Mouse (Mus musculus): ENCODE data around the gene Krt5. TPM values are rescaled to one million over a fixed set of nuclear protein-coding genes. Genes with fewer than 3 reads are reported as not detected.

Gene Krt5
- not detected in 2 replicates for polyA plus RNA-seq (2014; fragmentation: Nextera tagmentation; extraction: Ambion mirVana)

DNA sequence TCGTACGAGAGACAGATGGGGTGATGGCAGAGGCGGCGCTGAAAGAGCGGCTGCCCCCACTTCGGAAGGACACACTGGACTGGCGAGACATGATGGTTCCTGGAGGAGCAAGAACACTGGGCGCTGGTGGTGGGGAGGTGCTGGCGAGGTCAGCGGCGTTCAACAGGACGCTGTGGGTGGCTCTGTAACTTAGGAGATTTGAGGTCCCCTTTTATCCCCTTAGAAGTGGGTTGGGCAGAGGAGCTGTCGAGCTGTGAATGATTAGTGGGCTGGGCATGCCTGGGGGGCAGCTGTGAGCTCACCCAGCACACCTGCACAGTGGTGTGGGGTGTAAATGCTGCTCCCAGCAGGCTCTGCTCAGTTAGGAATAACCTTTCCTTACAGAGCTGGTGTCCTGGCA is at the start of gene Krt5:
TSS of gene Krt5 (minus strand) at position 179 of the 400 bp plus-strand sequence.
- no peak within 1 kb of the TSS for H3K27ac ChIP-seq (replicated peaks in 1 of 2; ENCODE audit: control insufficient read depth in 1 of 2, insufficient read depth in 1 of 2, low read depth in 2 of 2, low read length in 2 of 2)
- ATAC-seq (ENCODE audit: insufficient number of reproducible peaks, insufficient read depth, low FRiP score, low read depth), result no peak
- no peaks in the 10 kb centered on the region for H3K4me1 ChIP-seq (ENCODE audit: control insufficient read depth in 2 of 2, insufficient read depth in 2 of 2, low read length in 2 of 2)
- H3K9ac ChIP-seq (ENCODE audit: low read length), result no peak within 1 kb of the TSS
- H3K27me3 ChIP-seq (ENCODE audit: control insufficient read depth, insufficient read depth, low read length), result 0 out of 2 replicates have a peak, but pooled peaks cover 9% of the 10 kb centered on the region
- H3K4me2 ChIP-seq (ENCODE audit: low read length), result no peak within 1 kb of the TSS
- H3K4me3 ChIP-seq (ENCODE audit: control insufficient read depth in 1 of 2, insufficient read depth in 1 of 2, low read depth in 1 of 2, low read length in 2 of 2), result no peak within 1 kb of the TSS
- no peaks in the 10 kb centered on the region for H3K36me3 ChIP-seq (ENCODE audit: control insufficient read depth, insufficient read depth, low read length)
- no peaks in the 10 kb centered on the region for H3K9me3 ChIP-seq (ENCODE audit: control insufficient read depth, low read length)
- 62% methylated on average over 13 of the region's 13 CpGs for WGBS

DNA sequence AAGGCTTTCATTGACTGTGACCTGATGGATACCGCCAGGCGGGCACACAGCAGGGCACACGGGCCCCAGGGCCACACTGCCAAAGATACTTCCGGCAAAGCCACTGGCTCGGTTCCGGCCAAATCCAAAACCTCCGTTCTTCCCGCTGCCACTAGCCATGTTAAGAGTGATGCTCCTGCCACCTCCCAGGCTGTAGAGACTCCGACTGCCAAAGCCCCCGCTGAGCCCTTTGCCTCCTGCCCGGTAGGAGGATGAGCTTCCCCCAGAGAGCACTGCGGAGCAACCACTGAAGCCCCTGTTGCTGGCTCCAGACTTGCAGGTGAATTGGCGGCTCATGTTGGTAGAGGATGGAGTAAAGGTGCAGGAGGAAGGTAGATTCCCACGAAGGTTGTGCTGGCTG is 30.0 kb upstream of the Krt5 start, which contains the start of gene Krt71:
TSS of gene Krt71 (minus strand) at position 399 of the 400 bp plus-strand sequence.
- Histone ChIP-seq H3K9me3 (ENCODE audit: control insufficient read depth, low read length) (no peaks in the 10 kb centered on the region), H3K4me2 (ENCODE audit: low read length) (no peak within 1 kb of the TSS), H3K27ac (replicated peaks in 1 of 2; ENCODE audit: control insufficient read depth in 1 of 2, insufficient read depth in 1 of 2, low read depth in 2 of 2, low read length in 2 of 2) (no peak within 1 kb of the TSS), H3K36me3 (ENCODE audit: control insufficient read depth, insufficient read depth, low read length) (no peaks in the 10 kb centered on the region), H3K27me3 (ENCODE audit: control insufficient read depth, insufficient read depth, low read length) (peaks cover 20% of the 10 kb centered on the region), H3K4me3 (ENCODE audit: control insufficient read depth in 1 of 2, insufficient read depth in 1 of 2, low read depth in 1 of 2, low read length in 2 of 2) (no peak within 1 kb of the TSS), H3K4me1 (ENCODE audit: control insufficient read depth in 2 of 2, insufficient read depth in 2 of 2, low read length in 2 of 2) (no peaks in the 10 kb centered on the region), H3K9ac (ENCODE audit: low read length) (no peak within 1 kb of the TSS)
- ATAC-seq (ENCODE audit: insufficient number of reproducible peaks, insufficient read depth, low FRiP score, low read depth), result no peak
- 49% methylated on average over 14 of the region's 14 CpGs for WGBS

DNA sequence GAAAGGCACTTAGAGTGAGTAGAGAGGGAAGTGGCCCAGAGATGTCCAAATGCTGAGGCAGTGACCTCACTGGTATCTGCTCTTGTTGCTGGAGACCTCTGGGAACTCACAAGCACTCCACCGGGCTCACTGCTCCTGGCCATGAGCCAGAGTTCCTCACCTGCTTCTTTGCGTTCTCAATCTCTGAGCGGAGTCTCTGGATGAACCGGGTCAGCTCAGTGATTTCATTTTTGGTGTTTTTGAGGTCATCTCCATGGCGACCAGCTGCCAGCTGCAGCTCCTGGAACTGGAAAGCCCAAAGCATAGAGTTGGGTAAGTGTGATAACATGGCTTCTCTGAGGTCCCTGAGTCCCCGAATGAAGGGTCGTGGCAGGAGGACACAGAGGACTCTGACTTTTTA is 25.1 kb upstream of the Krt5 start:
- H3K4me1 ChIP-seq (ENCODE audit: control insufficient read depth in 2 of 2, insufficient read depth in 2 of 2, low read length in 2 of 2), result no peaks in the 10 kb centered on the region
- peaks cover 17% of the 10 kb centered on the region for H3K27me3 ChIP-seq (ENCODE audit: control insufficient read depth, insufficient read depth, low read length)
- no peak overlapping the region for H3K4me3 ChIP-seq (ENCODE audit: control insufficient read depth in 1 of 2, insufficient read depth in 1 of 2, low read depth in 1 of 2, low read length in 2 of 2)
- H3K4me2 ChIP-seq (ENCODE audit: low read length), result no peak overlapping the region
- no peak for ATAC-seq (ENCODE audit: insufficient number of reproducible peaks, insufficient read depth, low FRiP score, low read depth)
- no peaks in the 10 kb centered on the region for H3K9me3 ChIP-seq (ENCODE audit: control insufficient read depth, low read length)
- no peak overlapping the region for H3K9ac ChIP-seq (ENCODE audit: low read length)
- 70% methylated on average over 7 of the region's 7 CpGs for WGBS
- H3K36me3 ChIP-seq (ENCODE audit: control insufficient read depth, insufficient read depth, low read length), result no peaks in the 10 kb centered on the region
- H3K27ac ChIP-seq (replicated peaks in 1 of 2; ENCODE audit: control insufficient read depth in 1 of 2, insufficient read depth in 1 of 2, low read depth in 2 of 2, low read length in 2 of 2), result no peak overlapping the region

- Histone ChIP-seq H3K4me1 (ENCODE audit: control insufficient read depth in 2 of 2, insufficient read depth in 2 of 2, low read length in 2 of 2) (no peaks in the 10 kb centered on the region), H3K9me3 (ENCODE audit: control insufficient read depth, low read length) (no peaks in the 10 kb centered on the region), H3K27me3 (ENCODE audit: control insufficient read depth, insufficient read depth, low read length) (no peaks in the 10 kb centered on the region), H3K27ac (replicated peaks in 1 of 2; ENCODE audit: control insufficient read depth in 1 of 2, insufficient read depth in 1 of 2, low read depth in 2 of 2, low read length in 2 of 2) (no peak overlapping the region), H3K4me2 (ENCODE audit: low read length) (no peak overlapping the region), H3K9ac (ENCODE audit: low read length) (no peak overlapping the region), H3K4me3 (ENCODE audit: control insufficient read depth in 1 of 2, insufficient read depth in 1 of 2, low read depth in 1 of 2, low read length in 2 of 2) (no peak overlapping the region), H3K36me3 (ENCODE audit: control insufficient read depth, insufficient read depth, low read length) (no peaks in the 10 kb centered on the region)
- no peak for ATAC-seq (ENCODE audit: insufficient number of reproducible peaks, insufficient read depth, low FRiP score, low read depth)
Measured at GRCm38 (mm10) chr15:101730653-101731052, 18.0 kb upstream of the Krt5 start.

DNA sequence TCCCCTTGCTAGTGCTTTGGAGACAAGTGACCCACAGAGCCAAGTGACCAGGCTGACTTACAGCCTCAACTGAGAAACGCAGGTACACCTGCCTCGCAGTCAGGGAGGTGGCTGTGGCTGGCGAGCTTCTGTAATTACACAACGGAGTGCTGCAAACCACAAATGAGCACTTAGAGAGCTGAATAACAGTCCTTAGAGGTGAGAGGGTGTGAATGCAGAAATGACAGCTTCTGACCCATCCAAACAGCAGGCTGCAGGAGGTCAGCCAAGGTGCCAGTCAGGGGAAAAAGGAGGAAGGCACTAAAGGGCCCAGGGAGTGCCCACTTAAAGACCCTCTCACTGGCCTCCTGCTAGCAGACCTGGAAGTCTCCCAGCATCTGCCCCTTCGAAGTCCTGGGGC is 12.0 kb upstream of the Krt5 start:
- H3K4me3 ChIP-seq (ENCODE audit: control insufficient read depth in 1 of 2, insufficient read depth in 1 of 2, low read depth in 1 of 2, low read length in 2 of 2), result no peak overlapping the region
- no peak for ATAC-seq (ENCODE audit: insufficient number of reproducible peaks, insufficient read depth, low FRiP score, low read depth)
- H3K27ac ChIP-seq (replicated peaks in 1 of 2; ENCODE audit: control insufficient read depth in 1 of 2, insufficient read depth in 1 of 2, low read depth in 2 of 2, low read length in 2 of 2), result no peak overlapping the region
- no peak overlapping the region for H3K4me2 ChIP-seq (ENCODE audit: low read length)
- 32% methylated on average over 5 of the region's 5 CpGs for WGBS
- peaks cover 10% of the 10 kb centered on the region for H3K27me3 ChIP-seq (ENCODE audit: control insufficient read depth, insufficient read depth, low read length)
- H3K4me1 ChIP-seq (ENCODE audit: control insufficient read depth in 2 of 2, insufficient read depth in 2 of 2, low read length in 2 of 2), result no peaks in the 10 kb centered on the region
- H3K36me3 ChIP-seq (ENCODE audit: control insufficient read depth, insufficient read depth, low read length), result no peaks in the 10 kb centered on the region
- no peaks in the 10 kb centered on the region for H3K9me3 ChIP-seq (ENCODE audit: control insufficient read depth, low read length)
- no peak overlapping the region for H3K9ac ChIP-seq (ENCODE audit: low read length)

- Histone ChIP-seq H3K27me3 (ENCODE audit: control insufficient read depth, insufficient read depth, low read length) (0 out of 2 replicates have a peak, but pooled peaks cover 9% of the 10 kb centered on the region), H3K36me3 (ENCODE audit: control insufficient read depth, insufficient read depth, low read length) (no peaks in the 10 kb centered on the region), H3K9me3 (ENCODE audit: control insufficient read depth, low read length) (no peaks in the 10 kb centered on the region), H3K4me3 (ENCODE audit: control insufficient read depth in 1 of 2, insufficient read depth in 1 of 2, low read depth in 1 of 2, low read length in 2 of 2) (no peak overlapping the region), H3K9ac (ENCODE audit: low read length) (no peak overlapping the region), H3K27ac (replicated peaks in 1 of 2; ENCODE audit: control insufficient read depth in 1 of 2, insufficient read depth in 1 of 2, low read depth in 2 of 2, low read length in 2 of 2) (no peak overlapping the region), H3K4me1 (ENCODE audit: control insufficient read depth in 2 of 2, insufficient read depth in 2 of 2, low read length in 2 of 2) (no peaks in the 10 kb centered on the region), H3K4me2 (ENCODE audit: low read length) (no peak overlapping the region)
- WGBS, result 61% methylated on average over 3 of the region's 3 CpGs
- no peak for ATAC-seq (ENCODE audit: insufficient number of reproducible peaks, insufficient read depth, low FRiP score, low read depth)
Measured at GRCm38 (mm10) chr15:101715831-101716230, 3.1 kb upstream of the Krt5 start.

DNA sequence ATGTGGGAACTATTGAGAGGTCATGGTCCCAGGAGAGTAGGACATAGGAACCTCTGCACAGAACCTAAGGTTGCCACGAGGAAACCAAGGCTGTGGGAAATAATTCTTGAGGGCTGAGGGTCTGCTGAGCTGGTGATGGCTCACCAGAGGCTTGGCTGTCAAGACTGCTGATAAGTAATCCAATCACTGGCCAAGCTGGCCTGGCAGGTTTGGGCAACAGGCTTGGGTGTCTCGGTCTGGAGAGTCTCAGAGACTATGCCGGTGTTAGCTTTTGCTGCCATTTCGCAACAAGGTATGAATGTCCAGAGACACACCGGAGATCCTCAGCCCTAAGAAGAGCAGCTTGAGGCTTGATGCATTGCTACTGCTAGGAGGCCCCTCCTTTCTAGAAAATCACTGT is 1.7 kb upstream of the Krt5 start:
- Histone ChIP-seq H3K36me3 (ENCODE audit: control insufficient read depth, insufficient read depth, low read length) (no peaks in the 10 kb centered on the region), H3K27ac (replicated peaks in 1 of 2; ENCODE audit: control insufficient read depth in 1 of 2, insufficient read depth in 1 of 2, low read depth in 2 of 2, low read length in 2 of 2) (no peak overlapping the region), H3K9ac (ENCODE audit: low read length) (no peak overlapping the region), H3K4me3 (ENCODE audit: control insufficient read depth in 1 of 2, insufficient read depth in 1 of 2, low read depth in 1 of 2, low read length in 2 of 2) (no peak overlapping the region), H3K4me2 (ENCODE audit: low read length) (no peak overlapping the region), H3K9me3 (ENCODE audit: control insufficient read depth, low read length) (no peaks in the 10 kb centered on the region), H3K27me3 (ENCODE audit: control insufficient read depth, insufficient read depth, low read length) (0 out of 2 replicates have a peak, but pooled peaks cover 9% of the 10 kb centered on the region), H3K4me1 (ENCODE audit: control insufficient read depth in 2 of 2, insufficient read depth in 2 of 2, low read length in 2 of 2) (no peaks in the 10 kb centered on the region)
- WGBS, result 60% methylated on average over 5 of the region's 5 CpGs
- no peak for ATAC-seq (ENCODE audit: insufficient number of reproducible peaks, insufficient read depth, low FRiP score, low read depth)

- Histone ChIP-seq H3K9ac (ENCODE audit: low read length) (no peak overlapping the region), H3K27ac (replicated peaks in 1 of 2; ENCODE audit: control insufficient read depth in 1 of 2, insufficient read depth in 1 of 2, low read depth in 2 of 2, low read length in 2 of 2) (no peak overlapping the region), H3K4me1 (ENCODE audit: control insufficient read depth in 2 of 2, insufficient read depth in 2 of 2, low read length in 2 of 2) (no peaks in the 10 kb centered on the region), H3K27me3 (ENCODE audit: control insufficient read depth, insufficient read depth, low read length) (0 out of 2 replicates have a peak, but pooled peaks cover 9% of the 10 kb centered on the region), H3K36me3 (ENCODE audit: control insufficient read depth, insufficient read depth, low read length) (no peaks in the 10 kb centered on the region), H3K4me3 (ENCODE audit: control insufficient read depth in 1 of 2, insufficient read depth in 1 of 2, low read depth in 1 of 2, low read length in 2 of 2) (no peak overlapping the region), H3K4me2 (ENCODE audit: low read length) (no peak overlapping the region), H3K9me3 (ENCODE audit: control insufficient read depth, low read length) (no peaks in the 10 kb centered on the region)
- 60% methylated on average over 8 of the region's 8 CpGs for WGBS
- ATAC-seq (ENCODE audit: insufficient number of reproducible peaks, insufficient read depth, low FRiP score, low read depth), result no peak
Measured at GRCm38 (mm10) chr15:101713731-101714130, 1.0 kb upstream of the Krt5 start.
